Mouse (Mus musculus) neural tube, embryonic 15.5 days (tissue): ENCODE measurements around the gene Tekt2. TPM values are rescaled to one million over a fixed set of nuclear protein-coding genes. Genes with fewer than 3 reads are reported as not detected.
A peak's percentile ranks its signal among the peaks of the same experiment; 100 is the strongest.

Experiments
- ATAC-seq: fragments of 200-750 bp; cut with Nextera tagmentation; 2 replicates; pipeline ENCODE4 v1.8.0; 2017; ENCODE audit warnings: mild to moderate bottlenecking, moderate TSS enrichment, moderate library complexity; ENCODE audit not compliant: low FRiP score
- H3K27ac ChIP-seq: fragments of 300-500 bp; sonication (generic); replicated peaks from 2 replicates; pipeline ENCODE4 v1.5.1; 2015; ENCODE audit warnings: mild to moderate bottlenecking, inconsistent platforms
- H3K27me3 ChIP-seq: fragments of 300-500 bp; sonication (generic); replicated peaks from 2 replicates; pipeline ENCODE4 v1.6.1; 2015; ENCODE audit warnings: inconsistent platforms
- H3K36me3 ChIP-seq: fragments of 300-500 bp; sonication (generic); 2 replicates; pipeline ENCODE4 v1.6.1; 2015; ENCODE audit warnings: inconsistent platforms
- H3K4me1 ChIP-seq: fragments of 300-500 bp; sonication (generic); 2 replicates; pipeline ENCODE4 v1.6.1; 2015; ENCODE audit warnings: inconsistent platforms
- H3K4me2 ChIP-seq: fragments of 300-500 bp; sonication (generic); 2 replicates; pipeline ENCODE4 v1.6.1; 2015; ENCODE audit warnings: inconsistent platforms, mild to moderate bottlenecking, moderate library complexity
- H3K4me3 ChIP-seq: fragments of 300-500 bp; sonication (generic); replicated peaks from 2 replicates; pipeline ENCODE4 v1.5.1; 2015; ENCODE audit warnings: mild to moderate bottlenecking, inconsistent platforms
- H3K9ac ChIP-seq: fragments of 300-500 bp; sonication (generic); replicated peaks from 2 replicates; pipeline ENCODE4 v1.6.1; 2015; ENCODE audit warnings: mild to moderate bottlenecking, inconsistent platforms
- H3K9me3 ChIP-seq: fragments of 300-500 bp; sonication (generic); replicated peaks from 2 replicates; pipeline ENCODE4 v1.6.1; 2016; ENCODE audit warnings: inconsistent platforms
- WGBS: fragments of 180-500 bp; shearing (Covaris S2); methylation state at CpG from one replicate; pipeline ENCODE4 v1.1.7; 2015; ENCODE audit warnings: mixed read lengths; 5-methylcytosine and 5-hydroxymethylcytosine counted together
- polyA plus RNA-seq: library from polyadenylated mRNA; unstranded; fragments of >200 nt; fragmentation: Nextera tagmentation; extraction: Ambion mirVana; gene quantifications from 2 replicates; pipeline ENCODE4 v1.2.1, GENCODE M21; 2015

Tekt2 gene
- polyA plus RNA-seq, 1 experiment from 2014 or later, result 9.2 TPM

GRCm38 (mm10) chr4:126321111-126321853, 4.2 kb downstream of the Tekt2 start, which contains the start of gene Adprhl2:
Adprhl2 (minus strand) TSS chr4:126321703.
- under 1% methylated on average over 73 of the region's 80 CpGs for WGBS
- H3K9me3 ChIP-seq, result no peaks in the 10 kb centered on the region
- peak within 1 kb of the TSS; percentile 91 for H3K27ac ChIP-seq
- ATAC-seq, result peak; percentile 87
- H3K36me3 ChIP-seq, result peaks cover 24% of the 10 kb centered on the region
- H3K4me1 ChIP-seq, result peaks cover 33% of the 10 kb centered on the region
- H3K9ac ChIP-seq, result peak within 1 kb of the TSS; percentile 74
- peak within 1 kb of the TSS; percentile 77 for H3K4me3 ChIP-seq
- peak within 1 kb of the TSS; percentile 81 for H3K4me2 ChIP-seq
- H3K27me3 ChIP-seq, result peaks cover 23% of the 10 kb centered on the region

GRCm38 (mm10) chr4:126319806-126320205, 5.7 kb downstream of the Tekt2 start:
- Histone ChIP-seq H3K36me3 (peaks cover 36% of the 10 kb centered on the region), H3K9ac (no peak overlapping the region), H3K4me2 (peak overlapping the region; percentile 81; the same call in 1 of the 2 replicates), H3K27ac (no peak overlapping the region), H3K4me3 (no peak overlapping the region), H3K9me3 (no peaks in the 10 kb centered on the region), H3K4me1 (peaks cover 24% of the 10 kb centered on the region), H3K27me3 (peaks cover 16% of the 10 kb centered on the region)
- no peak for ATAC-seq
- WGBS, result 92% methylated on average over 6 of the region's 6 CpGs

GRCm38 (mm10) chr4:126316443-126317040, 8.9 kb downstream of the Tekt2 start:
- WGBS, result 95% methylated on average over 13 of the region's 13 CpGs
- Histone ChIP-seq H3K4me1 (peaks cover 15% of the 10 kb centered on the region), H3K9ac (no peak overlapping the region), H3K27me3 (no peaks in the 10 kb centered on the region), H3K9me3 (no peaks in the 10 kb centered on the region), H3K27ac (no peak overlapping the region), H3K36me3 (peaks cover 39% of the 10 kb centered on the region), H3K4me2 (no peak overlapping the region), H3K4me3 (no peak overlapping the region)
- ATAC-seq, result no peak

GRCm38 (mm10) chr4:126315931-126316330, 9.6 kb downstream of the Tekt2 start:
- peaks cover 39% of the 10 kb centered on the region for H3K36me3 ChIP-seq

GRCm38 (mm10) chr4:126314393-126314792, 11.1 kb downstream of the Tekt2 start:
- Histone ChIP-seq H3K27me3 (no peaks in the 10 kb centered on the region), H3K9me3 (no peaks in the 10 kb centered on the region), H3K27ac (no peak overlapping the region), H3K4me1 (peaks cover 7% of the 10 kb centered on the region; the same call in 1 of the 2 replicates), H3K9ac (no peak overlapping the region), H3K36me3 (peaks cover 35% of the 10 kb centered on the region), H3K4me2 (no peak overlapping the region), H3K4me3 (no peak overlapping the region)
- 65% methylated on average over 10 of the region's 10 CpGs for WGBS
- ATAC-seq, result no peak

More at GRCm38 (mm10) chr4:126315931-126316330, 9.6 kb downstream of the Tekt2 start:
- no peak overlapping the region for H3K27ac ChIP-seq
- WGBS, result 40% methylated on average over 5 of the region's 5 CpGs
- H3K27me3 ChIP-seq, result no peaks in the 10 kb centered on the region
- ATAC-seq, result no peak
- no peaks in the 10 kb centered on the region for H3K9me3 ChIP-seq
- no peak overlapping the region for H3K4me3 ChIP-seq
- no peak overlapping the region for H3K4me2 ChIP-seq
- H3K9ac ChIP-seq, result no peak overlapping the region
- H3K4me1 ChIP-seq, result peaks cover 14% of the 10 kb centered on the region

GRCm38 (mm10) chr4:126313202-126313601, 12.3 kb downstream of the Tekt2 start:
- Histone ChIP-seq H3K27me3 (0 out of 2 replicates have a peak, but pooled peaks cover 3% of the 10 kb centered on the region), H3K4me3 (no peak overlapping the region), H3K4me2 (no peak overlapping the region), H3K9ac (no peak overlapping the region), H3K36me3 (peaks cover 35% of the 10 kb centered on the region), H3K9me3 (no peaks in the 10 kb centered on the region), H3K4me1 (peaks cover 11% of the 10 kb centered on the region; the same call in 1 of the 2 replicates), H3K27ac (no peak overlapping the region)
- ATAC-seq, result no peak
- WGBS, result 46% methylated on average over 5 of the region's 5 CpGs

GRCm38 (mm10) chr4:126311566-126312200, 13.8 kb downstream of the Tekt2 start:
- Histone ChIP-seq H3K27ac (no peak overlapping the region), H3K9ac (no peak overlapping the region), H3K4me2 (no peak overlapping the region), H3K4me1 (peaks cover 11% of the 10 kb centered on the region; the same call in 1 of the 2 replicates), H3K4me3 (no peak overlapping the region), H3K9me3 (no peaks in the 10 kb centered on the region), H3K36me3 (peaks cover 20% of the 10 kb centered on the region), H3K27me3 (0 out of 2 replicates have a peak, but pooled peaks cover 3% of the 10 kb centered on the region)
- no peak for ATAC-seq
- WGBS, result 90% methylated on average over 16 of the region's 16 CpGs

GRCm38 (mm10) chr4:126310344-126310743, 15.1 kb downstream of the Tekt2 start:
- Histone ChIP-seq H3K27ac (no peak overlapping the region), H3K4me3 (no peak overlapping the region), H3K9ac (no peak overlapping the region), H3K9me3 (no peaks in the 10 kb centered on the region), H3K4me1 (peaks cover 11% of the 10 kb centered on the region; the same call in 1 of the 2 replicates), H3K27me3 (0 out of 2 replicates have a peak, but pooled peaks cover 3% of the 10 kb centered on the region), H3K36me3 (peaks cover 6% of the 10 kb centered on the region; the same call in 1 of the 2 replicates), H3K4me2 (no peak overlapping the region)
- 81% methylated on average over 7 of the region's 7 CpGs for WGBS
- no peak for ATAC-seq

GRCm38 (mm10) chr4:126309922-126310309, 15.6 kb downstream of the Tekt2 start:
- H3K4me1 ChIP-seq, result peaks cover 11% of the 10 kb centered on the region; the same call in 1 of the 2 replicates
- peaks cover 4% of the 10 kb centered on the region; the same call in 1 of the 2 replicates for H3K36me3 ChIP-seq
- H3K9ac ChIP-seq, result 0 out of 2 replicates have a peak overlapping the region, but pooled peaks have one; percentile 4
- WGBS, result 2% methylated on average over 7 of the region's 7 CpGs
- peak overlapping the region; percentile 25 for H3K4me3 ChIP-seq
- H3K27me3 ChIP-seq, result 0 out of 2 replicates have a peak, but pooled peaks cover 3% of the 10 kb centered on the region
- no peak overlapping the region for H3K27ac ChIP-seq
- peak; percentile 86; the same call in 1 of the 2 replicates for ATAC-seq
- H3K9me3 ChIP-seq, result no peaks in the 10 kb centered on the region
- peak overlapping the region; percentile 54 for H3K4me2 ChIP-seq

- 13% methylated on average over 20 of the region's 20 CpGs for WGBS
- H3K9ac ChIP-seq, result 0 out of 2 replicates have a peak overlapping the region, but pooled peaks have one; percentile 4
- peak overlapping the region; percentile 25 for H3K4me3 ChIP-seq
- H3K4me2 ChIP-seq, result peak overlapping the region; percentile 54
- H3K27ac ChIP-seq, result no peak overlapping the region
- ATAC-seq, result peak; percentile 42; the same call in 1 of the 2 replicates
- H3K27me3 ChIP-seq, result 0 out of 2 replicates have a peak, but pooled peaks cover 3% of the 10 kb centered on the region
- H3K9me3 ChIP-seq, result no peaks in the 10 kb centered on the region
- H3K4me1 ChIP-seq, result peaks cover 11% of the 10 kb centered on the region; the same call in 1 of the 2 replicates
- H3K36me3 ChIP-seq, result no peaks in the 10 kb centered on the region
These were observed 16.1 kb downstream of the Tekt2 start for GRCm38 (mm10) chr4:126309211-126309921.

- ATAC-seq, result no peak
- Histone ChIP-seq H3K36me3 (no peaks in the 10 kb centered on the region), H3K9me3 (no peaks in the 10 kb centered on the region), H3K27ac (no peak overlapping the region), H3K4me2 (no peak overlapping the region), H3K27me3 (peaks cover 22% of the 10 kb centered on the region), H3K4me3 (no peak overlapping the region), H3K4me1 (peaks cover 15% of the 10 kb centered on the region), H3K9ac (no peak overlapping the region)
- WGBS, result 23% methylated on average over 2 of the region's 2 CpGs
These were observed 18.7 kb downstream of the Tekt2 start for GRCm38 (mm10) chr4:126306827-126307226.
